Mouse (Mus musculus): ENCODE measurements around the gene Dstyk. TPM values are rescaled to one million over a fixed set of nuclear protein-coding genes. Genes with fewer than 3 reads are reported as not detected.
A peak's percentile ranks its signal among the peaks of the same experiment; 100 is the strongest.

Gene Dstyk
- polyA plus RNA-seq, 1 experiment from 2014 or later: 12.4 TPM

GRCm38 (mm10) chr1:132377055-132377365 is 40.3 kb upstream of the Dstyk start:
- no peak for ATAC-seq (replicated peaks)
- no peak overlapping the region for H3K9ac ChIP-seq
- 69% methylated on average over 7 of the region's 7 CpGs for WGBS
- H3K27me3 ChIP-seq (replicated peaks): no peaks in the 10 kb centered on the region
- no peak overlapping the region for H3K4me3 ChIP-seq
- no peaks in the 10 kb centered on the region for H3K9me3 ChIP-seq
- 0 out of 2 replicates have a peak overlapping the region, but pooled peaks have one; percentile 25 for H3K27ac ChIP-seq
- peaks cover 13% of the 10 kb centered on the region; the same call in 1 of the 2 replicates for H3K36me3 ChIP-seq (replicated peaks)
- peaks cover 53% of the 10 kb centered on the region for H3K4me1 ChIP-seq
- no peak overlapping the region for H3K4me2 ChIP-seq

- peaks cover 45% of the 10 kb centered on the region for H3K4me1 ChIP-seq
- 85% methylated on average over 3 of the region's 3 CpGs for WGBS
- no peak overlapping the region for H3K27ac ChIP-seq
- no peak for ATAC-seq (replicated peaks)
- H3K36me3 ChIP-seq (replicated peaks): peaks cover 13% of the 10 kb centered on the region; the same call in 1 of the 2 replicates
- no peaks in the 10 kb centered on the region for H3K9me3 ChIP-seq
- H3K4me2 ChIP-seq: no peak overlapping the region
- H3K4me3 ChIP-seq: no peak overlapping the region
- H3K9ac ChIP-seq: no peak overlapping the region
- no peaks in the 10 kb centered on the region for H3K27me3 ChIP-seq (replicated peaks)
Measured at GRCm38 (mm10) chr1:132377811-132378210, 39.5 kb upstream of the Dstyk start.

GRCm38 (mm10) chr1:132380550-132381100 is 36.7 kb upstream of the Dstyk start:
- no peaks in the 10 kb centered on the region for H3K27me3 ChIP-seq (replicated peaks)
- WGBS: 85% methylated on average over 27 of the region's 27 CpGs
- H3K9ac ChIP-seq: no peak overlapping the region
- no peak overlapping the region for H3K4me2 ChIP-seq
- H3K36me3 ChIP-seq (replicated peaks): peaks cover 13% of the 10 kb centered on the region; the same call in 1 of the 2 replicates
- H3K9me3 ChIP-seq: no peaks in the 10 kb centered on the region
- H3K4me3 ChIP-seq: no peak overlapping the region
- no peak overlapping the region for H3K27ac ChIP-seq
- H3K4me1 ChIP-seq: peaks cover 35% of the 10 kb centered on the region
- ATAC-seq (replicated peaks): no peak

- no peak overlapping the region for H3K4me3 ChIP-seq
- 61% methylated on average over 10 of the region's 10 CpGs for WGBS
- no peak overlapping the region for H3K27ac ChIP-seq
Measured at GRCm38 (mm10) chr1:132381929-132382328, 35.4 kb upstream of the Dstyk start.

GRCm38 (mm10) chr1:132384001-132384554 is 33.3 kb upstream of the Dstyk start:
- Histone ChIP-seq H3K4me3 (no peak overlapping the region), H3K9ac (no peak overlapping the region), H3K4me1 (peaks cover 49% of the 10 kb centered on the region), H3K27ac (no peak overlapping the region), H3K27me3 (replicated peaks) (no peaks in the 10 kb centered on the region), H3K9me3 (no peaks in the 10 kb centered on the region), H3K36me3 (replicated peaks) (peaks cover 4% of the 10 kb centered on the region; the same call in 1 of the 2 replicates), H3K4me2 (no peak overlapping the region)
- 86% methylated on average over 8 of the region's 8 CpGs for WGBS
- no peak for ATAC-seq (replicated peaks)

More at GRCm38 (mm10) chr1:132381929-132382328, 35.4 kb upstream of the Dstyk start:
- H3K4me1 ChIP-seq: peaks cover 37% of the 10 kb centered on the region
- H3K4me2 ChIP-seq: no peak overlapping the region
- no peaks in the 10 kb centered on the region for H3K9me3 ChIP-seq
- H3K36me3 ChIP-seq (replicated peaks): peaks cover 13% of the 10 kb centered on the region; the same call in 1 of the 2 replicates
- no peak overlapping the region for H3K9ac ChIP-seq
- no peak for ATAC-seq (replicated peaks)
- H3K27me3 ChIP-seq (replicated peaks): no peaks in the 10 kb centered on the region

GRCm38 (mm10) chr1:132385266-132385665 is 32.1 kb upstream of the Dstyk start:
- peaks cover 61% of the 10 kb centered on the region for H3K4me1 ChIP-seq
- no peaks in the 10 kb centered on the region for H3K9me3 ChIP-seq
- H3K9ac ChIP-seq: no peak overlapping the region; the same call in 1 of the 2 replicates
- H3K4me2 ChIP-seq: no peak overlapping the region
- no peaks in the 10 kb centered on the region for H3K36me3 ChIP-seq (replicated peaks)
- WGBS: 61% methylated on average over 14 of the region's 14 CpGs
- H3K27ac ChIP-seq: peak overlapping the region; percentile 16
- ATAC-seq (replicated peaks): no peak
- no peaks in the 10 kb centered on the region for H3K27me3 ChIP-seq (replicated peaks)
- no peak overlapping the region for H3K4me3 ChIP-seq

- ATAC-seq (replicated peaks): no peak
- no peaks in the 10 kb centered on the region for H3K9me3 ChIP-seq
- no peak overlapping the region for H3K4me3 ChIP-seq
- peak overlapping the region; percentile 16 for H3K27ac ChIP-seq
- H3K27me3 ChIP-seq (replicated peaks): no peaks in the 10 kb centered on the region
- WGBS: 85% methylated on average over 4 of the region's 4 CpGs
- H3K4me1 ChIP-seq: peaks cover 64% of the 10 kb centered on the region
- no peak overlapping the region for H3K4me2 ChIP-seq
- no peaks in the 10 kb centered on the region for H3K36me3 ChIP-seq (replicated peaks)
- H3K9ac ChIP-seq: no peak overlapping the region
Measured at GRCm38 (mm10) chr1:132385711-132386110, 31.6 kb upstream of the Dstyk start.

- 78% methylated on average over 4 of the region's 4 CpGs for WGBS
- Histone ChIP-seq H3K27me3 (replicated peaks) (no peaks in the 10 kb centered on the region), H3K36me3 (replicated peaks) (no peaks in the 10 kb centered on the region), H3K4me1 (peaks cover 64% of the 10 kb centered on the region), H3K4me2 (no peak overlapping the region), H3K4me3 (no peak overlapping the region), H3K9me3 (no peaks in the 10 kb centered on the region), H3K27ac (no peak overlapping the region), H3K9ac (no peak overlapping the region)
- no peak for ATAC-seq (replicated peaks)
Measured at GRCm38 (mm10) chr1:132386266-132386665, 31.1 kb upstream of the Dstyk start.

GRCm38 (mm10) chr1:132387943-132388342 is 29.4 kb upstream of the Dstyk start:
- Histone ChIP-seq H3K27ac (peak overlapping the region; percentile 49), H3K9ac (peak overlapping the region; percentile 3; the same call in 1 of the 2 replicates), H3K4me1 (peaks cover 74% of the 10 kb centered on the region), H3K36me3 (replicated peaks) (no peaks in the 10 kb centered on the region), H3K4me3 (peak overlapping the region; percentile 60), H3K4me2 (peak overlapping the region; percentile 83), H3K27me3 (replicated peaks) (no peaks in the 10 kb centered on the region), H3K9me3 (no peaks in the 10 kb centered on the region)
- ATAC-seq (replicated peaks): no peak
- 16% methylated on average over 4 of the region's 4 CpGs for WGBS

GRCm38 (mm10) chr1:132388813-132389803 is 28.2 kb upstream of the Dstyk start:
- no peaks in the 10 kb centered on the region for H3K27me3 ChIP-seq (replicated peaks)
- H3K4me2 ChIP-seq: peak overlapping the region; percentile 83
- no peak for ATAC-seq (replicated peaks)
- peaks cover 71% of the 10 kb centered on the region for H3K4me1 ChIP-seq
- WGBS: 39% methylated on average over 8 of the region's 8 CpGs
- no peaks in the 10 kb centered on the region for H3K36me3 ChIP-seq (replicated peaks)
- no peaks in the 10 kb centered on the region for H3K9me3 ChIP-seq
- peak overlapping the region; percentile 60 for H3K4me3 ChIP-seq
- peak overlapping the region; percentile 79; the same call in 1 of the 2 replicates for H3K9ac ChIP-seq
- peak overlapping the region; percentile 90; the same call in 1 of the 2 replicates for H3K27ac ChIP-seq

- Histone ChIP-seq H3K4me1 (peaks cover 62% of the 10 kb centered on the region), H3K4me2 (peak overlapping the region; percentile 83), H3K36me3 (replicated peaks) (no peaks in the 10 kb centered on the region), H3K4me3 (peak overlapping the region; percentile 60), H3K27me3 (replicated peaks) (no peaks in the 10 kb centered on the region), H3K27ac (peak overlapping the region; percentile 90), H3K9me3 (no peaks in the 10 kb centered on the region), H3K9ac (peak overlapping the region; percentile 79)
- ATAC-seq (replicated peaks): no peak; the same call in 1 of the 2 replicates
- 4% methylated on average over 15 of the region's 15 CpGs for WGBS
Measured at GRCm38 (mm10) chr1:132389886-132390585, 27.3 kb upstream of the Dstyk start.

Data from midbrain, embryonic 15.5 days (tissue).